Mouse (Mus musculus): ENCODE data around the gene Plac8. TPM values are rescaled to one million over a fixed set of nuclear protein-coding genes. Genes with fewer than 3 reads are reported as not detected.

The Plac8 gene
- polyA plus RNA-seq, 1 experiment = 24.6 TPM

GRCm38 (mm10) chr5:100587626-100588025 is 15.6 kb upstream of the Plac8 start:
- no peak overlapping the region for H3K27ac ChIP-seq (ENCODE audit: control insufficient read depth, insufficient read depth, low read depth, low read length)
- TF ChIP-seq POLR2A (IDR thresholded peaks at IDR 0.05; ENCODE audit: control insufficient read depth, low read depth, low read length) (no peak), CTCF (IDR thresholded peaks at IDR 0.05; ENCODE audit: control insufficient read depth, insufficient read depth, insufficient replicate concordance, low read depth, low read length) (no peak)
- no peaks in the 10 kb centered on the region for H3K27me3 ChIP-seq (ENCODE audit: control insufficient read depth, insufficient read depth, low read length)
- H3K36me3 ChIP-seq (ENCODE audit: control insufficient read depth, insufficient read depth, low read length) = no peaks in the 10 kb centered on the region
- no peak overlapping the region for H3K4me3 ChIP-seq (ENCODE audit: control insufficient read depth, low read depth, low read length)
- no peaks in the 10 kb centered on the region for H3K4me1 ChIP-seq (ENCODE audit: control insufficient read depth, insufficient read depth, low read length)

- Histone ChIP-seq H3K4me1 (ENCODE audit: control insufficient read depth, insufficient read depth, low read length) (no peaks in the 10 kb centered on the region), H3K27me3 (ENCODE audit: control insufficient read depth, insufficient read depth, low read length) (no peaks in the 10 kb centered on the region), H3K36me3 (ENCODE audit: control insufficient read depth, insufficient read depth, low read length) (no peaks in the 10 kb centered on the region), H3K27ac (ENCODE audit: control insufficient read depth, insufficient read depth, low read depth, low read length) (no peak overlapping the region), H3K4me3 (ENCODE audit: control insufficient read depth, low read depth, low read length) (no peak overlapping the region)
- TF ChIP-seq CTCF (IDR thresholded peaks at IDR 0.05; ENCODE audit: control insufficient read depth, insufficient read depth, insufficient replicate concordance, low read depth, low read length) = no peak
- no peak for TF ChIP-seq POLR2A (IDR thresholded peaks at IDR 0.05; ENCODE audit: control insufficient read depth, low read depth, low read length)
These were observed 15.1 kb upstream of the Plac8 start for GRCm38 (mm10) chr5:100587136-100587535.

GRCm38 (mm10) chr5:100585657-100586056 is 13.6 kb upstream of the Plac8 start:
- H3K27ac ChIP-seq (ENCODE audit: control insufficient read depth, insufficient read depth, low read depth, low read length) = no peak overlapping the region
- no peaks in the 10 kb centered on the region for H3K36me3 ChIP-seq (ENCODE audit: control insufficient read depth, insufficient read depth, low read length)
- TF ChIP-seq POLR2A (IDR thresholded peaks at IDR 0.05; ENCODE audit: control insufficient read depth, low read depth, low read length) (no peak), CTCF (IDR thresholded peaks at IDR 0.05; ENCODE audit: control insufficient read depth, insufficient read depth, insufficient replicate concordance, low read depth, low read length) (no peak)
- H3K4me3 ChIP-seq (ENCODE audit: control insufficient read depth, low read depth, low read length) = no peak overlapping the region
- no peaks in the 10 kb centered on the region for H3K27me3 ChIP-seq (ENCODE audit: control insufficient read depth, insufficient read depth, low read length)
- H3K4me1 ChIP-seq (ENCODE audit: control insufficient read depth, insufficient read depth, low read length) = no peaks in the 10 kb centered on the region

GRCm38 (mm10) chr5:100585206-100585644 is 13.2 kb upstream of the Plac8 start:
- H3K4me3 ChIP-seq (ENCODE audit: control insufficient read depth, low read depth, low read length) = no peak overlapping the region
- no peaks in the 10 kb centered on the region for H3K36me3 ChIP-seq (ENCODE audit: control insufficient read depth, insufficient read depth, low read length)
- H3K27ac ChIP-seq (ENCODE audit: control insufficient read depth, insufficient read depth, low read depth, low read length) = no peak overlapping the region
- no peaks in the 10 kb centered on the region for H3K4me1 ChIP-seq (ENCODE audit: control insufficient read depth, insufficient read depth, low read length)
- TF ChIP-seq POLR2A (IDR thresholded peaks at IDR 0.05; ENCODE audit: control insufficient read depth, low read depth, low read length) (no peak), CTCF (IDR thresholded peaks at IDR 0.05; ENCODE audit: control insufficient read depth, insufficient read depth, insufficient replicate concordance, low read depth, low read length) (no peak)
- no peaks in the 10 kb centered on the region for H3K27me3 ChIP-seq (ENCODE audit: control insufficient read depth, insufficient read depth, low read length)

GRCm38 (mm10) chr5:100583066-100583465 is 11.0 kb upstream of the Plac8 start:
- Histone ChIP-seq H3K4me3 (ENCODE audit: control insufficient read depth, low read depth, low read length) (no peak overlapping the region), H3K36me3 (ENCODE audit: control insufficient read depth, insufficient read depth, low read length) (no peaks in the 10 kb centered on the region), H3K4me1 (ENCODE audit: control insufficient read depth, insufficient read depth, low read length) (no peaks in the 10 kb centered on the region), H3K27ac (ENCODE audit: control insufficient read depth, insufficient read depth, low read depth, low read length) (no peak overlapping the region), H3K27me3 (ENCODE audit: control insufficient read depth, insufficient read depth, low read length) (no peaks in the 10 kb centered on the region)
- TF ChIP-seq CTCF (IDR thresholded peaks at IDR 0.05; ENCODE audit: control insufficient read depth, insufficient read depth, insufficient replicate concordance, low read depth, low read length) = no peak
- TF ChIP-seq POLR2A (IDR thresholded peaks at IDR 0.05; ENCODE audit: control insufficient read depth, low read depth, low read length) = no peak

- Histone ChIP-seq H3K27ac (ENCODE audit: control insufficient read depth, insufficient read depth, low read depth, low read length) (no peak overlapping the region), H3K36me3 (ENCODE audit: control insufficient read depth, insufficient read depth, low read length) (no peaks in the 10 kb centered on the region), H3K4me1 (ENCODE audit: control insufficient read depth, insufficient read depth, low read length) (no peaks in the 10 kb centered on the region), H3K4me3 (ENCODE audit: control insufficient read depth, low read depth, low read length) (no peak overlapping the region), H3K27me3 (ENCODE audit: control insufficient read depth, insufficient read depth, low read length) (no peaks in the 10 kb centered on the region)
- TF ChIP-seq POLR2A (IDR thresholded peaks at IDR 0.05; ENCODE audit: control insufficient read depth, low read depth, low read length) = no peak
- TF ChIP-seq CTCF (IDR thresholded peaks at IDR 0.05; ENCODE audit: control insufficient read depth, insufficient read depth, insufficient replicate concordance, low read depth, low read length) = no peak
These were observed 10.4 kb upstream of the Plac8 start for GRCm38 (mm10) chr5:100582435-100582826.

GRCm38 (mm10) chr5:100581622-100582434 is 9.8 kb upstream of the Plac8 start:
- no peaks in the 10 kb centered on the region for H3K4me1 ChIP-seq (ENCODE audit: control insufficient read depth, insufficient read depth, low read length)
- no peak overlapping the region for H3K4me3 ChIP-seq (ENCODE audit: control insufficient read depth, low read depth, low read length)
- no peak overlapping the region for H3K27ac ChIP-seq (ENCODE audit: control insufficient read depth, insufficient read depth, low read depth, low read length)
- H3K27me3 ChIP-seq (ENCODE audit: control insufficient read depth, insufficient read depth, low read length) = no peaks in the 10 kb centered on the region
- H3K36me3 ChIP-seq (ENCODE audit: control insufficient read depth, insufficient read depth, low read length) = no peaks in the 10 kb centered on the region
- TF ChIP-seq CTCF (IDR thresholded peaks at IDR 0.05; ENCODE audit: control insufficient read depth, insufficient read depth, insufficient replicate concordance, low read depth, low read length) = no peak
- TF ChIP-seq POLR2A (IDR thresholded peaks at IDR 0.05; ENCODE audit: control insufficient read depth, low read depth, low read length) = no peak
